ENCODE assay signal across 7 mouse cellular contexts in genomic region chr11:120950281-120951202, GRCm38 (mm10). TPM values are rescaled to one million over a fixed set of nuclear protein-coding genes. Genes with fewer than 3 reads are reported as not detected.
DNase-seq lines count a peak whose midpoint lies in the region; ATAC-seq lines count a peak whose summit lies in the region.

No protein-coding gene starts in this region.

- H3K36me3 ChIP-seq in embryonic facial prominence, embryonic 11.5 days (replicated peaks; ENCODE audit: control insufficient read depth, insufficient read depth, low read depth, low read length) = no peaks in the 10 kb centered on the region
- peaks cover 35% of the 10 kb centered on the region for H3K36me3 ChIP-seq in limb, embryonic 10.5 days
- peaks cover 2% of the 10 kb centered on the region; the same call in 1 of the 2 replicates for H3K36me3 ChIP-seq in midbrain, embryonic 12.5 days

- H3K4me2 ChIP-seq in embryonic facial prominence, embryonic 11.5 days (ENCODE audit: low read depth, low read length) = peak overlapping the region; percentile 76
- H3K4me2 ChIP-seq in midbrain, embryonic 12.5 days (replicated peaks) = peak overlapping the region; percentile 66

- WGBS in embryonic facial prominence, embryonic 11.5 days = under 1% methylated on average over 38 of the region's 39 CpGs
- 2% methylated on average over 39 of the region's 39 CpGs for WGBS in limb, embryonic 10.5 days
- 2% methylated on average over 39 of the region's 39 CpGs for WGBS in midbrain, embryonic 12.5 days

- H3K4me3 ChIP-seq in embryonic facial prominence, embryonic 11.5 days (ENCODE audit: low read depth, low read length) = peak overlapping the region; percentile 53
- H3K4me3 ChIP-seq in limb, embryonic 10.5 days = peak overlapping the region; percentile 68
- peak overlapping the region; percentile 48 for H3K4me3 ChIP-seq in midbrain, embryonic 12.5 days

- peak overlapping the region; percentile 59 for H3K9ac ChIP-seq in embryonic facial prominence, embryonic 11.5 days (replicated peaks; ENCODE audit: low read length)
- H3K9ac ChIP-seq in midbrain, embryonic 12.5 days (replicated peaks) = peak overlapping the region; percentile 39

- H3K9me3 ChIP-seq in embryonic facial prominence, embryonic 11.5 days (replicated peaks; ENCODE audit: control insufficient read depth, low read length) = no peaks in the 10 kb centered on the region
- no peaks in the 10 kb centered on the region for H3K9me3 ChIP-seq in limb, embryonic 10.5 days (replicated peaks)
- no peaks in the 10 kb centered on the region for H3K9me3 ChIP-seq in midbrain, embryonic 12.5 days

- no peak overlapping the region; the same call in 1 of the 2 replicates for H3K27ac ChIP-seq in embryonic facial prominence, embryonic 11.5 days (replicated peaks; ENCODE audit: low read depth, low read length)
- H3K27ac ChIP-seq in limb, embryonic 10.5 days = peak overlapping the region; percentile 89
- peak overlapping the region; percentile 77 for H3K27ac ChIP-seq in midbrain, embryonic 12.5 days (replicated peaks)

- ATAC-seq in embryonic facial prominence, embryonic 11.5 days (replicated peaks; ENCODE audit: insufficient number of reproducible peaks, low FRiP score, low TSS enrichment, low read depth) = peak; percentile 72
- peak; percentile 86 for ATAC-seq in midbrain, embryonic 12.5 days (ENCODE audit: low FRiP score, low read depth)

- H3K4me1 ChIP-seq in embryonic facial prominence, embryonic 11.5 days (ENCODE audit: control insufficient read depth, insufficient read depth, low read length) = peaks cover 5% of the 10 kb centered on the region
- H3K4me1 ChIP-seq in limb, embryonic 10.5 days = peaks cover 52% of the 10 kb centered on the region
- peaks cover 38% of the 10 kb centered on the region for H3K4me1 ChIP-seq in midbrain, embryonic 12.5 days

- H3K27me3 ChIP-seq in embryonic facial prominence, embryonic 11.5 days (ENCODE audit: control insufficient read depth, insufficient read depth, low read length) = no peaks in the 10 kb centered on the region; the same call in 1 of the 2 replicates
- H3K27me3 ChIP-seq in limb, embryonic 10.5 days (ENCODE audit: low read depth, poor library complexity, severe bottlenecking) = peaks cover 16% of the 10 kb centered on the region; the same call in 1 of the 2 replicates
- H3K27me3 ChIP-seq in midbrain, embryonic 12.5 days = peaks cover 36% of the 10 kb centered on the region

- peak; percentile 93 for DNase-seq in adrenal gland, postnatal 14 days
- DNase-seq in embryonic facial prominence, embryonic 11.5 days (ENCODE audit: low spot score) = peak; percentile 95
- DNase-seq in heart, adult 11 months = peak; percentile 99
- DNase-seq in kidney, adult 11 months = peak; percentile 87
- DNase-seq in limb, embryonic 10.5 days (ENCODE audit: low spot score) = peak; percentile 93
- peak; percentile 97 for DNase-seq in skeletal muscle tissue, adult 2 months (ENCODE audit: low read depth, low spot score)

RNA-seq across cellular contexts. Expression of gene Slc16a3, which starts 2.3 kb away (rescaled TPM):
- 10.6 and 14.0 TPM in 2 replicates for total RNA-seq in adrenal gland, postnatal 14 days (2021)
- polyA plus RNA-seq in embryonic facial prominence, embryonic 11.5 days (2014; fragmentation: Nextera tagmentation; extraction: Ambion mirVana) = 30.7 and 40.8 TPM in 2 replicates
- polyA plus RNA-seq in limb, embryonic 10.5 days (2016; fragmentation: Nextera tagmentation; extraction: Ambion mirVana) = 119 and 165 TPM in 2 replicates
- polyA plus RNA-seq in midbrain, embryonic 12.5 days (2016; fragmentation: Nextera tagmentation; extraction: Ambion mirVana) = 27.1 and 29.4 TPM in 2 replicates

RNA-seq across cellular contexts. Expression of gene Ccdc57, which starts 17.9 kb away (rescaled TPM):
- total RNA-seq in adrenal gland, postnatal 14 days (2021) = 12.6 and 17.7 TPM in 2 replicates
- polyA plus RNA-seq in embryonic facial prominence, embryonic 11.5 days (2014; fragmentation: Nextera tagmentation; extraction: Ambion mirVana) = 4.5 and 5.3 TPM in 2 replicates
- 7.0 and 7.2 TPM in 2 replicates for polyA plus RNA-seq in limb, embryonic 10.5 days (2016; fragmentation: Nextera tagmentation; extraction: Ambion mirVana)
- polyA plus RNA-seq in midbrain, embryonic 12.5 days (2016; fragmentation: Nextera tagmentation; extraction: Ambion mirVana) = 5.9 and 6.3 TPM in 2 replicates

RNA-seq across cellular contexts. Expression of gene Csnk1d, which starts 40.6 kb away (rescaled TPM):
- total RNA-seq in adrenal gland, postnatal 14 days (2021) = 124 and 135 TPM in 2 replicates
- 60.3 and 66.1 TPM in 2 replicates for polyA plus RNA-seq in embryonic facial prominence, embryonic 11.5 days (2014; fragmentation: Nextera tagmentation; extraction: Ambion mirVana)
- 126 and 136 TPM in 2 replicates for polyA plus RNA-seq in limb, embryonic 10.5 days (2016; fragmentation: Nextera tagmentation; extraction: Ambion mirVana)
- 167 and 170 TPM in 2 replicates for polyA plus RNA-seq in midbrain, embryonic 12.5 days (2016; fragmentation: Nextera tagmentation; extraction: Ambion mirVana)
